Mouse (Mus musculus) kidney, embryonic 14.5 days (tissue): ENCODE results near the gene Cadm1. TPM values are rescaled to one million over a fixed set of nuclear protein-coding genes. Genes with fewer than 3 reads are reported as not detected.

Experiments used
- ATAC-seq: fragments of 200-750 bp; cut with Nextera tagmentation; 2 replicates; pipeline ENCODE4 v1.8.0; 2017; ENCODE audit warnings: moderate number of reproducible peaks, mild to moderate bottlenecking, moderate TSS enrichment, moderate library complexity; ENCODE audit not compliant: low FRiP score, low TSS enrichment
- H3K27ac ChIP-seq: fragments of 300-500 bp; sonication (generic); 2 replicates; pipeline ENCODE4 v1.5.1; 2014; ENCODE audit warnings: low read depth, mild to moderate bottlenecking, low read length, moderate library complexity, mixed read lengths
- H3K27me3 ChIP-seq: fragments of 300-500 bp; sonication (generic); 2 replicates; pipeline ENCODE4 v1.6.1; 2014; ENCODE audit warnings: mild to moderate bottlenecking, low read length; ENCODE audit not compliant: control insufficient read depth, insufficient read depth
- H3K36me3 ChIP-seq: fragments of 300-500 bp; sonication (generic); 2 replicates; pipeline ENCODE4 v1.6.1; 2014; ENCODE audit warnings: low read length, mixed read lengths; ENCODE audit not compliant: control insufficient read depth, insufficient read depth
- H3K4me1 ChIP-seq: fragments of 300-500 bp; sonication (generic); 2 replicates; pipeline ENCODE4 v1.6.1; 2014; ENCODE audit warnings: low read length, mixed read lengths; ENCODE audit not compliant: control insufficient read depth, insufficient read depth
- H3K4me2 ChIP-seq: fragments of 300-500 bp; sonication (generic); replicated peaks from 2 replicates; pipeline ENCODE4 v1.6.1; 2014; ENCODE audit warnings: low read depth, mild to moderate bottlenecking, low read length
- H3K4me3 ChIP-seq: fragments of 300-500 bp; sonication (generic); 2 replicates; pipeline ENCODE4 v1.5.1; 2014; ENCODE audit warnings: mild to moderate bottlenecking, low read length
- H3K9ac ChIP-seq: fragments of 300-500 bp; sonication (generic); 2 replicates; pipeline ENCODE4 v1.6.1; 2014; ENCODE audit warnings: low read depth, mild to moderate bottlenecking, low read length, moderate library complexity
- H3K9me3 ChIP-seq: fragments of 300-500 bp; sonication (generic); 2 replicates; pipeline ENCODE4 v1.6.1; 2016; ENCODE audit warnings: low read length; ENCODE audit not compliant: control insufficient read depth
- WGBS: fragments of 180-500 bp; shearing (Covaris S2); extraction: QIAGEN DNeasy Blood & Tissue Kit; methylation state at CpG from one replicate; pipeline ENCODE4 v1.1.7; 2014; 5-methylcytosine and 5-hydroxymethylcytosine counted together
- polyA plus RNA-seq: library from polyadenylated mRNA; unstranded; fragments of >200 nt; fragmentation: Nextera tagmentation; extraction: Ambion mirVana; gene quantifications from 2 replicates; pipeline ENCODE4 v1.2.1, GENCODE M21; 2014

Gene Cadm1
- polyA plus RNA-seq, 1 experiment from 2014 or later, result 92.1 TPM

- no peaks in the 10 kb centered on the region for H3K9me3 ChIP-seq
- no peaks in the 10 kb centered on the region for H3K27me3 ChIP-seq
- peaks cover 8% of the 10 kb centered on the region; the same call in 1 of the 2 replicates for H3K4me1 ChIP-seq
- H3K4me3 ChIP-seq, result no peak overlapping the region
- 87% methylated on average over 3 of the region's 3 CpGs for WGBS
- no peaks in the 10 kb centered on the region for H3K36me3 ChIP-seq
- no peak overlapping the region for H3K9ac ChIP-seq
- no peak for ATAC-seq
- H3K4me2 ChIP-seq, result no peak overlapping the region
- no peak overlapping the region for H3K27ac ChIP-seq
Measured at GRCm38 (mm10) chr9:47741751-47742150, 211.8 kb downstream of the Cadm1 start.

DNA sequence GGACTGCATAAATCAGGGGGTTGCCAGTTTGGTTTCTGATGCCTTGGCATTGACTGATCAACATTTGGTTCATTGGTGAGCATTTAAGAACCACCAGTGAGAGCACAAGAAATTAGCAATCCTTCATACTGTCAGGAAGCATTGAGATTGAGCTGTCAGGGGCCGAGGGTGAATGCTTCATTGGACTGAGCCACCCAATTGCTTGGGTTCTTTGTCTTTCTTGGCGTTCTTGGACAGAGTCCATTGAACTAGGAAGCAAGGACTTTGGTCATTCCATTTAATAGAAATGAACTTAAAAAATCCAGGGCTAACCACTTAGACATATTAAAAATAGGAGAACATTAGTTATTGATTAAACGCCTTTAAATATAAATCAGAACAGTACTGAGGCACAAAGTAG is 214.9 kb downstream of the Cadm1 start:
- no peak for ATAC-seq
- 72% methylated on average over 3 of the region's 3 CpGs for WGBS
- H3K36me3 ChIP-seq, result no peaks in the 10 kb centered on the region
- no peak overlapping the region for H3K9ac ChIP-seq
- H3K27me3 ChIP-seq, result no peaks in the 10 kb centered on the region
- no peak overlapping the region for H3K4me2 ChIP-seq
- no peak overlapping the region for H3K27ac ChIP-seq
- H3K4me1 ChIP-seq, result no peaks in the 10 kb centered on the region; the same call in 1 of the 2 replicates
- H3K4me3 ChIP-seq, result no peak overlapping the region
- no peaks in the 10 kb centered on the region for H3K9me3 ChIP-seq

GRCm38 (mm10) chr9:47745716-47746115 is 215.7 kb downstream of the Cadm1 start:
- WGBS, result 82% methylated on average over 7 of the region's 7 CpGs
- no peak overlapping the region for H3K4me2 ChIP-seq
- H3K36me3 ChIP-seq, result no peaks in the 10 kb centered on the region
- H3K4me3 ChIP-seq, result no peak overlapping the region
- no peaks in the 10 kb centered on the region for H3K9me3 ChIP-seq
- H3K4me1 ChIP-seq, result no peaks in the 10 kb centered on the region; the same call in 1 of the 2 replicates
- no peaks in the 10 kb centered on the region for H3K27me3 ChIP-seq
- H3K27ac ChIP-seq, result no peak overlapping the region
- ATAC-seq, result no peak
- no peak overlapping the region for H3K9ac ChIP-seq

DNA sequence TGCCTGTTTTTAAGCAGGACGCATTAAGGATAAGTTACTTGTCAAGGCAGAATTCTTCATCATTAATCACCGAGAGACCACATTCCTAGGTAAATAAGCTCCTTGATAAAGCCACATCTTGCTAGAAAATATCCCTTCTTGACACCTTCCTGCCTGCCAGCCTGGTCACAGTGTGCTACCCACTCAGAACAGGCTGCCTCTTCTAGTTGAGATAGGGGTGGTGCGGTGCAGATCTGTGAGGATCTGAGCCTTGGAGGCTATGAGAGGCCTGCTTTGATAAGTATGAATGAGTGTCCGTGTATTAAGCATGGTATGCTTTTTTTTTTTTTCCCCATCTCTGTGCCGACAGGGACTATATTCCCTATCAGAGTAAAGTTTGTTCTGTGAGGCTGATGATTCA is 219.2 kb downstream of the Cadm1 start:
- H3K4me1 ChIP-seq, result peaks cover under 1% of the 10 kb centered on the region; the same call in 1 of the 2 replicates
- no peaks in the 10 kb centered on the region for H3K9me3 ChIP-seq
- no peak for ATAC-seq
- 74% methylated on average over 5 of the region's 5 CpGs for WGBS
- H3K9ac ChIP-seq, result no peak overlapping the region
- no peak overlapping the region for H3K27ac ChIP-seq
- H3K27me3 ChIP-seq, result no peaks in the 10 kb centered on the region
- no peak overlapping the region for H3K4me2 ChIP-seq
- H3K36me3 ChIP-seq, result no peaks in the 10 kb centered on the region
- no peak overlapping the region for H3K4me3 ChIP-seq

DNA sequence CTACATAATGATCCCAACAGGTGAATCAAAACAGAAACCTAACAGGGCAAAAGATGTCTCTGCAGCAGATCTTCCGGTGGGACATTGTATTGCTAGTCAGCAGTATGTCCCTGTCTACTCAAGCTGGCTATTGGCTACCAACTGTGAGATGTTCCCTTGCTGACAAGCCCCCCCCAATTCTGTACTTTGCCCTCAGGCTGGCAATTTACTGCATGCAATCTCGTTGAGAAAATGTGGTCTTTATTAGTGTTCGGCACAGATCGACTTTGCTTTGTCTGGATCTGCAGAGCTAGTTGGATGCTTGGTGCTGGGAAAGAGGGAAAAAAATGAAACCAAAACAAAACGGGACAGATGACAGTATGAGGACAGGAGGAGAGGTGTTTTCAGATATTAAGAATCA is 222.5 kb downstream of the Cadm1 start:
- H3K36me3 ChIP-seq, result no peaks in the 10 kb centered on the region
- ATAC-seq, result no peak
- H3K4me3 ChIP-seq, result no peak overlapping the region
- H3K4me1 ChIP-seq, result peaks cover 7% of the 10 kb centered on the region; the same call in 1 of the 2 replicates
- H3K9me3 ChIP-seq, result no peaks in the 10 kb centered on the region
- 57% methylated on average over 5 of the region's 5 CpGs for WGBS
- H3K27ac ChIP-seq, result no peak overlapping the region
- H3K27me3 ChIP-seq, result no peaks in the 10 kb centered on the region
- H3K4me2 ChIP-seq, result no peak overlapping the region
- no peak overlapping the region for H3K9ac ChIP-seq

DNA sequence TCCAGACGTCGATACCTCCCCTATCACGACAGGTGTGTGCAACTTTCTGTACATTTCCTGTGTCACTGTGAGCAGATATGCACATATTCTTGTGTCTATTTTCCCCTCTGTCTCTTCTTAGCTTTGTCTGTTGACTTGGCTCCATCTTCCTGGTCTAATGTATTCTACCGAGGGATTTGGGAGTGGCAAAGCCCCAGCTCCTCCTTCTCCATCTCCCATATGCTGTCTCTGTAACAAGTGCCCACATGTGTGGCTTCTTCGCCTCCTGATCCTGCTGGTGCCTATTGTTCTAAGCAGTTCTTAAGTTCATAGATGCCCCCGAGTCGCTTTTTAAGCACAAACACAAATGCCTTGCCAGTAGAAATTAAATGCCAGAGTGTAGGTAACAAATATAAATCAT is 223.2 kb downstream of the Cadm1 start:
- ATAC-seq, result no peak
- Histone ChIP-seq H3K4me2 (no peak overlapping the region), H3K4me1 (peaks cover 7% of the 10 kb centered on the region; the same call in 1 of the 2 replicates), H3K9ac (no peak overlapping the region), H3K4me3 (no peak overlapping the region), H3K36me3 (no peaks in the 10 kb centered on the region), H3K27me3 (no peaks in the 10 kb centered on the region), H3K9me3 (no peaks in the 10 kb centered on the region), H3K27ac (no peak overlapping the region)
- 77% methylated on average over 7 of the region's 7 CpGs for WGBS

- no peak overlapping the region for H3K4me2 ChIP-seq
Measured at GRCm38 (mm10) chr9:47755119-47755518, 225.1 kb downstream of the Cadm1 start.

DNA sequence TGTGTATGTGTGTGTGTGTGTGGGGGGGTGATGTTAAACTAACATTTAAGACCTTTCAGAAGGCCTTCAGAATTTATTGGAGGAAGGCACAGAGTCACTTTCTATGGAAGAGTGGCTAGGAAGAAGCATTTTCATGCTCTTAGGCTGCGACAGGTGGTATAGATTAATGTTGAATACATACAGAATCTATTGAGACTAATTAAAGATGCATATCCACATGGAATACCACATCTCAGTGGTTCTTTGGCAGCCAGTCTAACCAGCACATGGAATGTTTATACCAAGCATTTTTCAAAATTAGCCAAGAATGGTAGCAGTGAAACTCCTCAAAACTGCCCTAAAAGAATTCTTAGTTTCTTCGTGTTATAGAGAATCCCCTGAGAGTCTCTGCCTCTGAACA is 227.8 kb downstream of the Cadm1 start:
- Histone ChIP-seq H3K9me3 (no peaks in the 10 kb centered on the region), H3K4me2 (no peak overlapping the region), H3K4me1 (peaks cover 9% of the 10 kb centered on the region; the same call in 1 of the 2 replicates), H3K27ac (no peak overlapping the region), H3K27me3 (no peaks in the 10 kb centered on the region), H3K9ac (no peak overlapping the region), H3K36me3 (no peaks in the 10 kb centered on the region), H3K4me3 (no peak overlapping the region)
- WGBS, result 77% methylated on average over 2 of the region's 2 CpGs
- no peak for ATAC-seq

More at GRCm38 (mm10) chr9:47755119-47755518, 225.1 kb downstream of the Cadm1 start:
- Histone ChIP-seq H3K27ac (no peak overlapping the region), H3K9ac (no peak overlapping the region), H3K27me3 (no peaks in the 10 kb centered on the region), H3K4me3 (no peak overlapping the region), H3K4me1 (peaks cover 7% of the 10 kb centered on the region; the same call in 1 of the 2 replicates), H3K9me3 (no peaks in the 10 kb centered on the region), H3K36me3 (no peaks in the 10 kb centered on the region)
- ATAC-seq, result no peak
- 55% methylated on average over 12 of the region's 12 CpGs for WGBS

- no peak for ATAC-seq
- no peaks in the 10 kb centered on the region for H3K36me3 ChIP-seq
- 63% methylated on average over 3 of the region's 3 CpGs for WGBS
Measured at GRCm38 (mm10) chr9:47758320-47758719, 228.3 kb downstream of the Cadm1 start.

More at GRCm38 (mm10) chr9:47758320-47758719, 228.3 kb downstream of the Cadm1 start:
- H3K9ac ChIP-seq, result no peak overlapping the region
- H3K4me3 ChIP-seq, result no peak overlapping the region
- H3K27me3 ChIP-seq, result no peaks in the 10 kb centered on the region
- no peak overlapping the region for H3K27ac ChIP-seq
- H3K9me3 ChIP-seq, result no peaks in the 10 kb centered on the region
- H3K4me2 ChIP-seq, result no peak overlapping the region
- H3K4me1 ChIP-seq, result peaks cover 11% of the 10 kb centered on the region; the same call in 1 of the 2 replicates
